Mouse (Mus musculus): ENCODE measurements around the gene Melk. TPM values are rescaled to one million over a fixed set of nuclear protein-coding genes. Genes with fewer than 3 reads are reported as not detected.

The Melk gene
- polyA plus RNA-seq, 1 experiment from 2014 or later: 54.9 TPM

DNA sequence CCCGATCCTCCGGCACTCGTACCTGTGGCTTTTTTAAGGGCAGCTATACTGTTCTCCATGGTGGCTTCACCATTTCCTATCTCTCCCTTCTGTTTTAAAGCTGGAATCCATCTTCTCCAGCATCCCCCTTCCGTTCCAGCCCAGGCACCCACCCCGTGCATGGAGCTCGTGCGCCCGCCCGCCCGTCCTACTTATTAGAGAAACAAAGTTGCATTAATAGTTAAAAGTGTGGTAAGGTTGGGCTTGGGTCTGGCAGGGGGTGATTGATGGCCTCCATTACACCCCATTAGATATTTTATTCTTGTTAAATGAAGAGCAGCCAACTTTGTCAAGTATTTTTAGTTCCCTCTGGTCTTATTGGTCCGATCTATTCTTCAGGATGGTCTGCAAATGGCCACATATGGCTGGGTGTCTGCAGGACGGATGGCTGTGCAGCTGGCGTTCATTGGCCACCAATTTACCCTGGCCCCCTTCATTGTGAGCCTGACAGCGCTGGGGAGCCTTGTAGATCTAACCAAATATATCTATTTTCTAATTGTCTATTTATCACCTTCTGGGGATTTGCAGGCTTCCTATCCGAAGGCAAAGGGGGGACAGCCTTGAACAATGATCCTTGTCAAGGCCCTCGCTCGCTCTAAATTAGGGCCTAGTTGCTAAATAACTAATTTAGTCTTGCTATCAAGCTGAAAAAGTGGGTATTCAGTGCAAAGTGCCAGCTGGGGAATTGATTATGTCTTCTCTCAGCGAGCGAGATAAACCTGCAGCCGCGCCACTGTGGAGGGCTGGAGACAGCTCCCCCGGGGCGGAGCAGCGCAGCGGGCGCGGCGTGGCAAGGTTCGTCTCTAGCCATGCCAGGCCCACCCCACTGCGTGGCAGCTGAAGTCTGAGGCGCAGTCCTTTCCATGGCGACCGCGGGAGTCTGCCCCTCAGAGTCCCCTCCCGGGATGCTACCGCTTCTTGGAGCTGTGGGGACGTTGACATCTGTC is 91.8 kb downstream of the Melk start:
- Histone ChIP-seq H3K4me3 (ENCODE audit: low read length) (no peak overlapping the region), H3K9ac (ENCODE audit: low read length) (no peak overlapping the region), H3K36me3 (ENCODE audit: control insufficient read depth, insufficient read depth, low read length) (no peaks in the 10 kb centered on the region), H3K4me1 (replicated peaks; ENCODE audit: control insufficient read depth, insufficient read depth, low read length) (no peaks in the 10 kb centered on the region), H3K4me2 (ENCODE audit: low read depth, low read length) (no peak overlapping the region), H3K9me3 (ENCODE audit: control insufficient read depth, low read length) (no peaks in the 10 kb centered on the region), H3K27ac (ENCODE audit: low read length) (no peak overlapping the region), H3K27me3 (ENCODE audit: control insufficient read depth, insufficient read depth, low read depth, low read length) (no peaks in the 10 kb centered on the region)
- 79% methylated on average over 37 of the region's 37 CpGs for WGBS
- no peak for ATAC-seq (ENCODE audit: low read depth)

GRCm38 (mm10) chr4:44402607-44403006 is 101.9 kb downstream of the Melk start:
- WGBS: 4% methylated on average over 5 of the region's 5 CpGs
- H3K4me1 ChIP-seq (replicated peaks; ENCODE audit: control insufficient read depth, insufficient read depth, low read length): no peaks in the 10 kb centered on the region
- H3K4me2 ChIP-seq (ENCODE audit: low read depth, low read length): no peak overlapping the region
- H3K27ac ChIP-seq (ENCODE audit: low read length): no peak overlapping the region
- no peak for ATAC-seq (ENCODE audit: low read depth)
- no peak overlapping the region for H3K9ac ChIP-seq (ENCODE audit: low read length)
- no peaks in the 10 kb centered on the region for H3K9me3 ChIP-seq (ENCODE audit: control insufficient read depth, low read length)
- H3K36me3 ChIP-seq (ENCODE audit: control insufficient read depth, insufficient read depth, low read length): no peaks in the 10 kb centered on the region
- H3K27me3 ChIP-seq (ENCODE audit: control insufficient read depth, insufficient read depth, low read depth, low read length): no peaks in the 10 kb centered on the region; the same call in 1 of the 2 replicates
- no peak overlapping the region for H3K4me3 ChIP-seq (ENCODE audit: low read length)

DNA sequence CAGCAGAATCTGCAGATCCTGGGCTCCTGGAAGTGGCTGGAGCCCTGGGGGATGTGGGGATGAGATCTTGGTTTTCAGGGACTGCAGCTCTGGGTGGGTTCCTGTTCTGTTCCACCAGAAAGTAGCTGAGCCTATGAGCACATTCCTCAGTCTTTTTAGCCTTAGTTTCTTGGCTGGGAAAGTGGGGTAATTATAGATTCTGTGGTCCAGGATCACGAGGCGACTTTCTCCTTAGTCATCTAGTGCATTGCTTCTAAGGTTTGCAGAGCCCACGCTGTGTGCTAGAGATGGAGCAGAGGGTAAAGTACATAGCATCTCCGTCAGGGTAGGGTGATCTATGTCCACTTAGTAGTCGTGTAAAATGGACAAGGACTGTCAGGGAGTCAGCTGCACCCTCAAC is 103.8 kb downstream of the Melk start:
- Histone ChIP-seq H3K9ac (ENCODE audit: low read length) (no peak overlapping the region), H3K27ac (ENCODE audit: low read length) (no peak overlapping the region), H3K27me3 (ENCODE audit: control insufficient read depth, insufficient read depth, low read depth, low read length) (no peaks in the 10 kb centered on the region; the same call in 1 of the 2 replicates), H3K4me1 (replicated peaks; ENCODE audit: control insufficient read depth, insufficient read depth, low read length) (no peaks in the 10 kb centered on the region), H3K4me2 (ENCODE audit: low read depth, low read length) (no peak overlapping the region), H3K9me3 (ENCODE audit: control insufficient read depth, low read length) (no peaks in the 10 kb centered on the region), H3K36me3 (ENCODE audit: control insufficient read depth, insufficient read depth, low read length) (no peaks in the 10 kb centered on the region), H3K4me3 (ENCODE audit: low read length) (no peak overlapping the region)
- WGBS: 69% methylated on average over 5 of the region's 5 CpGs
- ATAC-seq (ENCODE audit: low read depth): no peak

Other genes starting within 250 kb of the Melk start
- 47.9 TPM in 2 replicates for gene Gne, start 216.7 kb upstream of the Melk start, polyA plus RNA-seq (2015; fragmentation: Nextera tagmentation; extraction: Ambion mirVana)
- gene Rnf38, start 67.1 kb upstream of the Melk start, polyA plus RNA-seq (2015; fragmentation: Nextera tagmentation; extraction: Ambion mirVana): 20.3 and 22.1 TPM in 2 replicates

Measured in lung, embryonic 16.5 days (tissue).